Mouse (Mus musculus) layer of hippocampus, adult 18-20 months (tissue): Measurements from ENCODE around the gene Lmbr1l. TPM values are rescaled to one million over a fixed set of nuclear protein-coding genes. Genes with fewer than 3 reads are reported as not detected.

ENCODE experiments used
- DNase-seq, 2 experiments: peaks; one replicate each; pipeline ENCODE4 v3.0.0; 2022; ENCODE audit warnings: low spot score in 2 of 2
- total RNA-seq, 2 experiments: library from RNA; stranded (reverse); gene quantifications; 2 replicates each; pipeline ENCODE4 v1.2.3; 2021

The Lmbr1l gene
- total RNA-seq, 2 experiments from 2014 or later = 13.7 to 14.0 TPM

DNA sequence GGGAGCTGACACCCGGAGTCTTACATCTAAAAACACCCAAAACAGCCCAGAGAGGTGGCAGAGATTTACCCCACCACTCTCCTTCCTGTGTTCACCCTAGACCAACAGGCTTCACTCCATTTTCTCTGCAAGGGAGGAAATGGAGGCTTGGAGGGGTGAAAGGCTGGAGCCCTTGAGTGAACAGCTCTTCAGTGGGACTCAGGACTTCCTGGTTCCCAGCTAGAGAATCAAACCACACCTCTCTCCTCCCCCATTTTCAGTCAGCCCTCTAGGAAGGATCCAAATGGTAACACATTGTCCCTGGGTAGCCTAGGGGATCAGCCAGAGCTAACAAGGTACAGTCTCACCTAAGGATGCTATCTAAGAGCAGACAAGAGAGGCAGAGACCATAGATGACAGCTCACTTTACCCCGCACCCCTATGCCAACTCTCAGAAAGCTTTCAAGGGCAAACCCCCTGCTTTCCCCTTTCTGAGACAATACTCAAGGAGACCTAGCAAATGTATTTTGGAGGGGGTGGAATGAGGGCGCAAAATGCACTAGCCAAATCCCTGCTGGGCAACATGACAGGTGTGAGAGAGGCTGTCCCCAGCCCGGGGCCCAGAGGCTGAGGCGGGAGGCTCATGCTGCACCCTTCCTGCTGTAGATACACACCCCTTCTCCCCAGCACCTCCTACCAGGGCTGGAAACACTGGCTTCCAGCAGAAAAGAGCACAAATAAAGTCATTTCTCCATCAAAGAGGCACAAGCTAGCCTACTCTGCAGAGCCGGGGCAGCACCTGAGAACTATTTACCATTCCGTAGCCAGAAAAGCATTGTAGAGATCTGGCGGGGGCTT is 48.5 kb downstream of the Lmbr1l start:
- DNase-seq = no peak

- no peak for DNase-seq
These were observed 49.5 kb downstream of the Lmbr1l start for GRCm38 (mm10) chr15:98868346-98869063.

DNA sequence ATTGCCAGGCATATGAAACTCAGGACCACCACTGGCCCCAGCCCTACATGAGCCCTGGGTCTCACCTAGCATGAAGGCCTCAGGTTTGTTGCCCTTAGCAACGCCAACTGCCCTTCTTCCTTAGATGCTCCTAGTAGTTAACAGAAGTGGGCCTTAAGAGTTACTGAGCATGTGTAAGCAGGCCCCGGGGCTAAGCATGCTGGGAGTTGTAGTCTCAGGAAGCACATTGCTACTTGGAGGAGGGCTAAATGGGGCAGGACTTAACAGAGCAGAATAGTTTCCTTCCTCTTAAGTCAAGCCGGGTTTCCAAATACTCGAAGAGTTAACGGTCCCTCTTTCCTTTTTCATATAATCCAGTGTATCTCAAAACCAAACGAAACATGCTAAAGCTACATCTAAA is 50.7 kb downstream of the Lmbr1l start:
- peak in 1 of 2 experiments; percentile 65 for DNase-seq

DNA sequence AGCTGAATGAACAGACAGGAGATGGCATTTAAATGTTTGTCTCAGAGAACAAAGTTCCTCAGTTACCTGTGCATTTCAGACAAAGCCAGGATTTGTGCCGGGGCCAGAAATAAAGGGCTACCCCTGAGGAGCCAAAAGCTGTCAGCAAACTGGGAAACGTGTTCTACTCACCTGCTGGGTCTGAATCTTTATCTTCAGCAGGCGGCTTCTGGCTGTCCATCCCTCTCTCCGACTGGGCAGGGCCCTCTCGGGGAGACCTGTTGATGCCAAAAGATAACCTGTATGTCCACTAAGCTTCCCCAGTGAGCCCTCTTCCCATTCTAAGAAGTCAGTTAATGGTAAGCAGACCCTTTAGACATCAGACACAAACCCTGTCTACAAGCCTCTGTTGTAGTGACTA is 51.5 kb downstream of the Lmbr1l start:
- DNase-seq = no peak

DNA sequence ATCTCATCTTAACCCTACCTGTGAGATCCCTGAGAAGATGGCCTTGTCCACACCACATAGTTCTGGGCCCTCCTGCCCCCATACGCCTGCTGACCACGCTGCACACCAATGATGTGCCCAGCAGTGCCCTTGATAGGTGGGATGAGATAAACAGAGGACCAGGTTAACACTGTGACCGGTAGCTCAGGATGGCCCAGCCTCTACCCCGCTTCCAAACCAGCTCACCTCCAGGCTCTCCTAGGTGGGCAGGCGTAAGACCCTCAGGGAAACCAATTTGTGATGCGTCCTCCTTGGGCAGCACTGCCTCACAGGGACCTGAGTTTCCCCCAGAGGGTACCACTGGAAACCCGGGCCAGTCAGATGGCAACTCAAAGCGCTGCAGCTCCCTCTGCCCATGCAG is 52.3 kb downstream of the Lmbr1l start:
- no peak for DNase-seq

GRCm38 (mm10) chr15:98864951-98865350 is 53.1 kb downstream of the Lmbr1l start:
- DNase-seq = no peak

DNA sequence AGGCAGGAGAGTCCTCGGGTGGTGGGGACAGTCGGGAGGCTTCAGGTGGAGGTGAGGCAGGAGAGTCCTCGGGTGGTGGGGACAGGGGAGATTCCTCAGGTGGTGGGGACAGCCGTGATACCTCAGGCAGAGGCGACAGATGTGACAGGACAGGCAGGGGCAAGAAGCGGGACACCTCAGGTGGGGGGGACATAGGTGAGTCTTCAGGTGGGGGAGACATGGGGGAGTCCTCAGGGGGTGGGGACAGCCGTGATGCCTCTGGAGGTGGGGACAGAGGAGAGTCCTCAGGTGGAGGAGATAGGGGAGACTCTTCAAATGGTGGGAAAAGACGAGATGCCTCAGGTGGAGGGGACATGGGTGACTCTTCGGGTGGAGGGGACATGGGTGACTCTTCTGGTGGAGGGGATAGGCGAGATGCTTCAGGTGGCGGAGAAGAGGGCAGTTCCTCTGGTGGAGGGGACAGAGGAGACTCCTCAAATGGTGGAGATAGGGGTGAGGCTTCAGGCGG is 54.5 kb downstream of the Lmbr1l start:
- DNase-seq = no peak

- no peak for DNase-seq
These were observed 56.2 kb downstream of the Lmbr1l start for GRCm38 (mm10) chr15:98861701-98862410.

DNA sequence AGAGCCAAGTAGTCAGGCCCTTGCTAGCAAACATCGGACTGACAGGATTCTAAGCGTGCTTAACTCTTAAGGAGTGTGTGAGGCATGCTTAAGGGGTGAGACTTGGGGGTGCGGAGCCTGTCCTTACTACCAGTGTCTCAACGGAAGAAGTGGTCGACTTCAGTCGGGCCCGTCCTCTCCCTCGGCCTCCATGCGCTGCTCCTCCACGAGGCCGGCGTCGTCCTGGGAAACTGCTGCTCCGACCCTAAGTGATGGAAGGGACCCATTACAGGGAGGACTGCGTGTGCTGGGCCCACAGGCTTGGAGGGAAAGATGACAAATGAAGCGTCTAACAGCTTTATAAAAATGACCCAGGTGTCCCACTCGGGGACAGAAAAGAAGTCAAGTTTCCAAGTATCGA is 57.1 kb downstream of the Lmbr1l start:
- no peak for DNase-seq

DNA sequence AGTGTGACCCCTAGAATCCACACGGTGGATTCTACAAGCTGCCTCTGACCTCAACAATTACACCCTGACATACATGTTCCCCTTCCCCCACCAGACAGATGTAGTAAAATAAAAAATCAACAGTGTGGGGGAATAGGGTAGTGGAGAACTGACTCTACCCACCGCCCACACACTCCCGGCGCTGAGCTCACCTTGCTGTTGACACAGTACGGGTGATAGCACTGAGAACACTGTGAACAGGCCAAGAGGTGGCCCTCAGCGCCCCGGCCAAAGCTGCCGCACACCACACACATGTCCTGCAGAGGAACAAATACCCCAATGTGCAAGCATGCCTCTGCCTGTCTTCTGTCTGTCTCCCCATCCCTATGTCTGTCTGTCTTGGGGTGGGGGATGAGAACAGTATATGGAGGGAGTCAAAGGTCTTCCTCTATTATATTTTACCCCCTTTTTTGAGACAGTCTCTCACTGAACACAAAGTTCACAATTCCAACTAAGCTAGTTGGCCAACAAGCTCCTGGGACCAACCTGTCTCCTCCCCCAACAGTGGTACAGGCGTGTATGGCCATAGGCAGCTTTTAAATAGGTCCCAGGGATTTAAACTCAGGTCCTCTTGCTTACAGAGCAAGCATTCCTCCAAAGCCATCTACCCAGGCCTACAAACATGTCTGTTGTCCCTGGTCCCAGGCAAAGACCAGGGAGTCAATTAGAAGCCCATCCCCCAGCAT is 58.5 kb downstream of the Lmbr1l start:
- DNase-seq = no peak

DNA sequence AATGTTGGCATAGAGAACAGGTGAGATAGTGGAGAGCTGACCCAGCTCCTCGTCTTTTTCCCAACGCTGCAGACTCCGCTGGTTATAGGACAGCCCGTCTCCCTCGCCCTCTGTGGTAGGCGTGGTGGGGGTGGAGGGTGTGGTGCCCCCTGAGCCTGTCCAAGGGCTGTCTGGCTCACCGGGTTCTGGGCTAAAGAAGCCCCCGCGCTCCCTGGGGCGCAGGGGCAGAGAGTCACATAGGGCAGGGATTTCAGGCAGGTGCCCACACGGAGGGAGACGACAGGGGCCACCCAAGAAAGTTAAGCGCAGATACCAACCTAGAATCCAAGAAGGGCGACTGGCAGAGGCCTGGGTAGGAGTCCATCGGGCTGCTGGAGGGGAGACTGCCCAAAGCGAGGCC is 63.8 kb downstream of the Lmbr1l start:
- no peak for DNase-seq

Other genes with a start within 250 kb of the Lmbr1l start
- 1 to 10 TPM; 6.3 to 8.0 TPM for gene Rnd1, start 240.8 kb downstream of the Lmbr1l start, total RNA-seq
- gene Ccdc65, start 210.0 kb downstream of the Lmbr1l start, total RNA-seq = 1 to 10 TPM; 7.4 to 9.7 TPM
- 1 to 10 TPM in 1 of 2 experiments, under 1 TPM in 1; 0.97 to 1.4 TPM for gene Fkbp11, start 190.0 kb downstream of the Lmbr1l start, total RNA-seq
- gene Arf3, start 155.0 kb downstream of the Lmbr1l start, total RNA-seq = 100 to 1,000 TPM; 830 to 882 TPM
- under 1 TPM; 0.23 to 0.64 TPM for gene Wnt10b, start 140.1 kb downstream of the Lmbr1l start, total RNA-seq
- not detected for gene Wnt1, start 128.4 kb downstream of the Lmbr1l start, total RNA-seq
- 1,000 to 10,000 TPM; 1,780 to 1,859 TPM for gene Ddn, start 108.7 kb downstream of the Lmbr1l start, total RNA-seq
- gene Prkag1, start 86.7 kb downstream of the Lmbr1l start, total RNA-seq = 10 to 100 TPM; 50.6 to 51.1 TPM
- 100 to 1,000 TPM in 1 of 2 experiments, 10 to 100 TPM in 1; 89.1 to 103 TPM for gene Kmt2d, start 47.0 kb downstream of the Lmbr1l start, total RNA-seq
- gene Rhebl1, start 23.7 kb downstream of the Lmbr1l start, total RNA-seq = 1 to 10 TPM; 5.7 to 6.3 TPM
- gene Dhh, start 19.7 kb downstream of the Lmbr1l start, total RNA-seq = under 1 TPM; 0.08 to 0.15 TPM
- gene Tuba1b, start 16.3 kb upstream of the Lmbr1l start, total RNA-seq = 100 to 1,000 TPM; 448 to 490 TPM
- not detected for gene Gm49450, start 35.3 kb upstream of the Lmbr1l start, total RNA-seq
- 100 to 1,000 TPM; 699 to 750 TPM for gene Tuba1a, start 35.5 kb upstream of the Lmbr1l start, total RNA-seq
- 10 to 100 TPM; 48.9 to 55.6 TPM for gene Tuba1c, start 111.7 kb upstream of the Lmbr1l start, total RNA-seq
- gene Prph, start 136.9 kb upstream of the Lmbr1l start, total RNA-seq = 1 to 10 TPM in 1 of 2 experiments, under 1 TPM in 1; 0.61 to 1.1 TPM
- under 1 TPM in 1 of 2 experiments, not detected in 1; 0.72 TPM for gene Troap, start 156.3 kb upstream of the Lmbr1l start, total RNA-seq
- not detected for gene C1ql4, start 169.6 kb upstream of the Lmbr1l start, total RNA-seq
- under 1 TPM; 0.20 to 0.27 TPM for gene Dnajc22, start 174.9 kb upstream of the Lmbr1l start, total RNA-seq
- 10 to 100 TPM; 30.1 to 31.4 TPM for gene Spats2, start 207.7 kb upstream of the Lmbr1l start, total RNA-seq